Mouse (Mus musculus) MN1 (cell line): Measurements from ENCODE around the gene Hivep1.

Source experiments
- DNase-seq: peaks from one replicate; pipeline ENCODE4 v3.0.0-alpha.2; 2016; ENCODE audit warnings: low spot score

Gene Hivep1

DNA sequence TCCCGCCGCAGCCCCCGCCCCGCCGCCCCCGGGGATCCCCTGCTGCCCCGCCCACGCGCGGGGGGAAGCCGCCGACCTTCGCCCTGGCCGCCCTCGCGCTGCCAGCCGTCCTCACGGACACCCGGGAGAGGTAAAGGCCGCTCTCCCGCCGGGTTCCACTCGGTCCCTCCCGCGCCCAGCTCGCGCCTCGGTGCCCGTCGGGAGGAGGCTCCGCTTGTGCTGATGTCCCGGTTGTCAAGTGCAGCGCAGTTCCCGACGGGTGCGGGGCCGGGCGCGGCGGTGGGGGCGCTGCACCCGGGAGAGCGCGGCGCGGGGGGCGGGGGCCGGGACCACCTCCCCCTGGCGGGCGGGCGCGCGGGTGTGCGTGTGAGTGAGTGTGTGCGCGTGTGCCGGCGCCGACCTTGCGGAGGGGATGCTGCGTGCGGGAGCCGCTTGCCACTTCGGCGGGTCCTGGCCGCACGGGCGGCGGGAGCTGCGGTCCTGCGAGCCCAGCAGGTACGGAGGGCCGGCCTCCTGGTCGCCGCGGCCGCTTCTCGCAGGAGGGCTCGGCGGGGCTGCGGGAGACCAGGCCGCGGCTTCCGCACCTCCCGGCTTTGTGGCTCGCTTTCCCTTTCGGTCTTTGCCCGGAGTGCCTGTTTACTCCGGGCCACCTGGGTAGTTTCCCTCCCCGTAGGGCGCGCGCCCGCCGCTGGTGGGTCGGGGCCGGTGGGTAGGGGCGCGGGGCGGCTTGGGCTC lies at the start of gene Hivep1:
Gene Hivep1 (plus strand): TSS at position 61 of the 735 bp plus-strand sequence.
- DNase-seq, result no peak

DNA sequence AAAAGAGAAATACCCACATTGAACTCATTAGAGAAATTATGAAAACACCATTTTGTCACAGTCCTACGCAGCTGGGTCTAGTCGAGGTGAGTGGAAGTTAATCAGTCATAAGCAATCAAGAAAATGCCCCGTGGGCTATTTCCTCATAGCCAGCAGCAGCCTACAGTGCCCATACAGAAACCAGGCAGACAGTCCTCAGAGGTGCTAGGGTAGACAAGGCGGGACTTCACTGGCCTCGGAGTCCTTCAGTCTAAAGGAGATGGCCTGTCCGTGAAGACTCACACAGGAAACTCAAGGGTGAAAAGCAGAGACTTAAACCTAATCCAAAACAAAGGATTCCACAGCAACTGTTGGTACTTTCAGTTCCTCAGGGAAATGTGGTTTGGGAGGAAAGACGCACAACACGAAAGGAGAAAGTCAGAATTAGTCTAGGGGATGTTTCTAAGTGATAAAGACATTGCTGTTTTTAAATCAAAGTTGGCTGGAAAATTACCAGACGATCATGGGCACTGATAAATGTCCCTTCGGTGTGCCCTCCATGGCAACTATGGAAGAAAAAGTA lies 36.3 kb upstream of the Hivep1 start:
- DNase-seq, result no peak

DNA sequence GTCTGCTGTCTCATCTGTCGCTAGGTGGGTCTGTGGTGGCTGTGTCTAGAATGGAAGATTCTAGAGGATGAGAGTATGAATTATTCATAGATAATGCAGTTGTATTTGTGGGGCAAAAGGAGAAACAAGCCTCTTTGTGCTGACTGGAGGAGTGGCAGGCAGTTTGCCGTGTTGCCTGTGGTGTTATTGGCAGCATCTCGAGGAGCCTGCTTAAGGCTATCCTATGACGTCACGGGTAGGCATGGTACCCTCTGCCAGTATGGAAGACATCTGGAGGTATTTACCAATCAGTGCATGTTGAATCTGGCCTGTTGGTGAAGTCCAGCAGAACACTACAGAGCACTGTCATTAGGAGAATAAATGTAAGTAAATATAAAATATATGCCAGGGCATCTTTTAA lies 35.6 kb upstream of the Hivep1 start:
- no peak for DNase-seq

- DNase-seq, result no peak
These were observed 33.5 kb upstream of the Hivep1 start for GRCm38 (mm10) chr13:42018356-42018755.

DNA sequence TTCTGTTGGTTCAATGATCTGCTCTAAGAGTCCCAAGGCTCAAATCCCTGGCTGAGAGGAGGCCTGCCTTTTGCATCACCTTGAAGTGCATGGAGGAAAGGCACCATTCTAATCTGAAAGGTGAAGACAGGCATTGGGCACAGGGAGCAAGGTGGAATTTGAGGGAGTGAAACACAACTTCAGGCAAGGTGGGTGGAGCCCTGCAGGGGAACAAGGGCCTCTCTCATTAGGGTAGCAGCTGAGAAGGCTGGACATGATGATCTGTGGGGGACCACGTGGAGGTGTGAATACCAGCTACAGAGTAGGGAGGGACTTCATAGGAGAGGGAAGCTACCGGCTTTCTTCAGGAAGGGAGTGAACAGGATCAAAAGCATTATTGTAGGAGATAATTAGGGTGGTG lies 10.6 kb upstream of the Hivep1 start:
- no peak for DNase-seq

DNA sequence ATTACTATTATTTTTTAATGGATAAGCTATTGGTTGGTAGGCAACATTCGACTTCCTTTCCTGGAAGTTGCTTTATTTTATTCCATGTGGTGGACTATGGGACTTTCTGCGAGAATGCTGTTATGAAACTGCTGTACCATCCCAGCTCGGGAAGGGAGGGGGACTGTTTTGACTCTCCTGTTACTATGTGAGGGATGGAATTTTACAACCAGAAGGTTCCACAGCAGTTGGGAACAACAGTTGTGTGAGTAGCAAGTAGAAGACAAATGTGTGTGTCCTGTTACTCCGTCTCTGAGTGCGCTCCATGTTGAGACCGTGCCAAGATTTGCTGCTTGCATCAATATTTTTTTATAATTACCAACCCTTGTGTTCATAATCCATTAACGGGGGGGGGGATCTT lies 8.4 kb upstream of the Hivep1 start:
- DNase-seq, result no peak

- peak; percentile 67 for DNase-seq
These were observed 2.6 kb upstream of the Hivep1 start for GRCm38 (mm10) chr13:42048991-42049773.

DNA sequence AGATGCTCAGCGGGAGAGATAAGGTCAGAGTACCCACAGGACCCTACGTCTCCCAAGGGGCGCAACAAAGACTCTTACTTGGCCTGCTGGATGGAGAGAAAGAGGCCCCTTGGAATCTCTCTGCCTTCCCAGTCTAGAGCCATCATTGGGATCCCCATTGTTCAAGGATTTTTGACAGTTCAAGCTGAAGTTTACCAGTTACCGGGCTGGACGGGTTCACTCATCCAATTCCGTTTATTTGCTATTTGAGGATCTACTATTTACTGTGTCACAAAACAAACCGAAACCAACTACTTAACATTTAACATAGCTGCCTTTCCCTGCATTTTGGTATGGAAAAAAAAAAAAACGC lies 2.1 kb upstream of the Hivep1 start:
- DNase-seq, result no peak

- no peak for DNase-seq
These were observed 1.7 kb upstream of the Hivep1 start for GRCm38 (mm10) chr13:42050160-42050559.

GRCm38 (mm10) chr13:42050880-42051201 lies 980 bp upstream of the Hivep1 start:
- DNase-seq, result no peak

- peak; percentile 94 for DNase-seq
These were observed 467 bp upstream of the Hivep1 start for GRCm38 (mm10) chr13:42051202-42051906.

DNA sequence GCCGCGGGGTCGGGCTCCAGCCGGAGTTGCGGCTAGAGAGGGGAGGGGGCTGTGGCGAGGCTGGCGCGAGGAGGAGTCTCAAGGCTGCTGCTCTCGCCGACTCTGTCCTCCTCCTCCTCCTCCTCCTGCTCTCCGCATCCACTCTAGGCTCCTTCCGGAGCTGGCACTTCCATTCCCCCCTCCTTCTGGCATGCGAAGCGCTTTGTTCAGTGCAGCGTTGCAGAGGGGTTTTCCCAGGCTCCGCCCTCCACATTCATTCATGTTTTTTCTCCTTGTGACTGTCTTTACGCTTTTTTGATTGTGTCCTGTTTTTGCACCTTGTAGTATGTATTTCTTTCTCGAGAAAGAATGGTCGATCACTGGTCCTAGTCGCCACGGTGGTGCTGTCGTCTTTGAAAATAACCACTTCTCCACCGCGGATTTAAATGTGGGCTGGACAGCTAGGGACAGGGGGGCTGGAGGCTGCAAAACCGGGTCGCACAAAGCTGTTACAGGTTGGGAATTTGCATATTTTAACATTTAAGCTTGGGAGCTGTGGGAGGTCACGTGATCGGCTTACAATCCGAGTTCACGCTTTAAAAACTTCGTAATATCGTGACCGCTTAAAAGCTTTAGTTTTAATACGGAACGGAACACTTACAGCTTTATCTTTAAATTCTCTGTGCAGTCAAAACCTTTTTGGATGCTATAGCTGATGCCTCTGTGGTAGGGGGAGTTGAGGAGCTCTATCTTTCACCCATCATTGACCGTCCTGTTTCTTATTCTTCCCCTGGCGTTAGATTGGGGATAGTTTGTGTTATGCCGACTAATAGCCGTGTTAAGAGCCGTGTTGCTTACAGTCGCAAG lies 1.1 kb downstream of the Hivep1 start:
- peak; percentile 82 for DNase-seq

GRCm38 (mm10) chr13:42053656-42054055 lies 1.8 kb downstream of the Hivep1 start:
- DNase-seq, result no peak

DNA sequence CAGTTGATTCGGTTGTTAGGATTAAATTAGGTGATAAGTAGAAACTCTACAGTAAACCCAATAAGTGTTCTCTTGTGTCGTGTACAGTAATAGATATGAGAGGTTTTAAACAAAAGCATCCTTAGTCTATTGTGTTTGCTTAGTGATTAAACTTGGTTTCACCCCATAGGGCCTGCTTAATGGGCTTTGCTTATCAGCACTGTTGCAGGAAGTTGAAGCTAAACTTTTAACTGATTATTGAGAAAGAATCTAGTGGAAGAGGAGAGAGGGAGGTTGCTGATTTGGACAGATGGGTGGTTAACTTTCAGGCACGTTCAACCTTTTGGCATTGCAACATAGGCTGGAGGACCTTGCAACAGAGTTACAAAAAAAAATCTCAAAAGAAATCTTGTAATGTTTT lies 2.3 kb downstream of the Hivep1 start:
- DNase-seq, result no peak

- no peak for DNase-seq
These were observed 5.0 kb downstream of the Hivep1 start for GRCm38 (mm10) chr13:42056712-42057332.

DNA sequence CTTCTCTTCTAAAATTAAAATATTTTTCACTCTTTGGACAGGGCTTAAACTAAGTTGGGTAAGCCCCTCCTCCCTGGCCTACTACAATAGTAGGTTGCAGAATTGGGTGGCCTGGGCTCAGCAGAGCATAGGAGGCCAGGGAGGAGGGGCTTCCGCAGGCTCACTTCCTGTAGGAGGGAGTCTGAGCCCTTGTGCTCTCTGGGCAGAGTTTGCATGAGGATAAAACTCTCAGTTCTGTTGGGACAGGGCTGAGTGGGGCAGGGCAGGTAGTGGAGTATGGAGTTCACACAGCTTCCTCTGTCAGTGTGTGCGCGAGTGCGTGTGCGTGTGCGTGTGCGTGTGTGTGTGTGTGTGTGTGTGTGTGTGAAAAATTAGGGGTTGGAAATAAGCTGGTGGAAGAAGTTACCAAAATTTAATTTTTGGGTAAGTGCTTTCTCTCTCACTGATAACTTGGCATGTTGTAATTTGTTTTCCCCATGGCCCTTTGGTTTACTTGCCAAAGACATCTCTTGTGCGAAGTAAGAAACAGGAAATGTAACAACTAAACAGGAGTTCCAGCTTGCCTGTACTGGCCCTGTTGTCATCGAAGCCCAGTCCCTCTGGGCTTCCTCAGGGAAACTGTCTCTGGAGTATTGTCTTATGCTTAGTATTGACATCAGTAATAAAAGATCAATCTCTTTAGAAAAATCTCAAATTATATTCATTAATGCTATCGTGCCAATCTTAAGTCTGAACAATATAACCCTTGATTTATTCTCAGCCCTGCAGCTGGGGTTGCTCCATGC lies 9.2 kb downstream of the Hivep1 start:
- no peak for DNase-seq

- DNase-seq, result no peak
These were observed 12.4 kb downstream of the Hivep1 start for GRCm38 (mm10) chr13:42064257-42064656.

- no peak for DNase-seq
These were observed 18.4 kb downstream of the Hivep1 start for GRCm38 (mm10) chr13:42070236-42070635.

DNA sequence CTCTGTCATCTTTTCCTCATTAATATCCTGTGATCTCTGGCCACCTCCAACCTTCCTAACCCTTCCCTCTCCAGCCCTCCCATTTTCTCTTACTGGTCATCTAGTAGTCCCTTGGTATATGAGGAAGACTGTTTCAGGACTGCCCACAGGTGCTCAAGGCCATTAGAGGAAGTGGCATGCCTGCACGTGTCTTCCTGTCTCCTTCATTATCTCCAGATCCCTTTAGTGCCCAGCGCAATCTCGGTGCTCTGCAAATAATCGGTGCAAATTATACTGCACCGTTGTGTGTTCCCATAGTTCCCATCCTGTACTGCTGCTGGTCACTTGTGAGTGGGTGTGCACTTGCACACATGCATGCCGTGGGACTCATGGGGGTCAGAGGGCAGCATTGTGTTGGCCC lies 19.2 kb downstream of the Hivep1 start:
- DNase-seq, result no peak

- DNase-seq, result no peak
These were observed 21.5 kb downstream of the Hivep1 start for GRCm38 (mm10) chr13:42073285-42073684.

DNA sequence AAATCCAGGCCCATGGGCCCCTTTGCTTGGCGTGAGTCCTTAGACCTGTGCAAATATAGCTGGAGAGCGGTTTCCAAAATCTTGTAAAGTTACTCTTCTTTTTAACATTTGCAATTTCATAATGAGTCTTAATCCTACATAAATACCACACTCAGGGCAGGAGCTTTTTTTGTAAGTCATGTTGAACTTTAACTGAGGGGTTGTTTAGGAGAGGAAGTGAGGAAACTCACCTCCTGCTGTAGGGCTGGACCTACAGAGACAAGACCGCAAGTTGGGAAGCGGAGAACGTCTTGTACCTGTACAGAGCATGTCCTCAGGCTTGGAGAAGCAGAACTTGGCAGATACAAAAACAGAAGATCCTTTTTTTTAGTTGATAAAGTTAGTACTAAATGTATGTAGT lies 23.7 kb downstream of the Hivep1 start:
- DNase-seq, result no peak
